In genomic region chr5:74711056-74711455, GRCm38 (mm10) we compare ENCODE assay signal across 27 mouse cellular contexts. TPM values are rescaled to one million over a fixed set of nuclear protein-coding genes. Genes with fewer than 3 reads are reported as not detected.
DNase-seq lines count a peak whose midpoint lies in the region; ATAC-seq lines count a peak whose summit lies in the region.
"Had no signal": no experiment of that assay in that cellular context is flagged by ENCODE, and none has a peak within 500 bp of the region (broad histone marks: within the 10 kb centered on the region; RNA-seq: fewer than 3 reads in every experiment).

No protein-coding gene starts in this region.

- peak; percentile 65 for DNase-seq in urinary bladder, postnatal 14 days (ENCODE audit: low spot score)
- no peak for DNase-seq in urinary bladder, adult 2 months (ENCODE audit: low spot score)
- peak; percentile 53 to 57 for DNase-seq in urinary bladder, postnatal 36 days (ENCODE audit: low spot score in 2 of 2)
- no peak for DNase-seq in urinary bladder, postnatal 4 days (ENCODE audit: low spot score in 2 of 2)
- DNase-seq: adrenal gland, adult 8-10 months; adrenal gland, postnatal 14 days; adrenal gland, postnatal 36 days; B cell, adult 2 months; cerebellum, adult 11 months; cerebellum, adult 18-20 months; cerebellum, adult 8-10 months; cerebellum, adult 9-11 months; cerebellum, postnatal 14 days; cerebellum, postnatal 36 days; forebrain, postnatal 0 days had no signal

- ATAC-seq in midbrain, embryonic 13.5 days, result no peak
- ATAC-seq in hindbrain, embryonic 13.5 days (ENCODE audit: low FRiP score), result no peak
- ATAC-seq: activated CD4-positive, CD25-positive, alpha-beta regulatory T cell, adult 4 months; CD4-positive, CD25-positive, alpha-beta regulatory T cell, adult 4 months; forebrain, embryonic 13.5 days; forebrain, embryonic 15.5 days; forebrain, postnatal 0 days; Patski had no signal

- H3K4me3 ChIP-seq in brown adipose tissue, adult 24 weeks (ENCODE audit: insufficient read depth, low read depth, low read length), result no peak overlapping the region
- H3K4me3 ChIP-seq in midbrain, embryonic 13.5 days (replicated peaks), result no peak overlapping the region
- no peak overlapping the region for H3K4me3 ChIP-seq in hindbrain, embryonic 13.5 days
- H3K4me3 ChIP-seq: embryonic facial prominence, embryonic 10.5 days; embryonic facial prominence, embryonic 12.5 days; forebrain, embryonic 13.5 days; forebrain, embryonic 15.5 days had no signal

- peaks cover 25% of the 10 kb centered on the region for H3K4me1 ChIP-seq in brown adipose tissue, adult 24 weeks (ENCODE audit: control insufficient read depth, insufficient read depth, insufficient read length, low read length)
- H3K4me1 ChIP-seq in midbrain, embryonic 13.5 days (replicated peaks), result peaks cover 4% of the 10 kb centered on the region; the same call in 1 of the 2 replicates
- H3K4me1 ChIP-seq in hindbrain, embryonic 13.5 days (replicated peaks), result peaks cover 4% of the 10 kb centered on the region; the same call in 1 of the 2 replicates

- 0 out of 2 replicates have a peak, but pooled peaks cover 5% of the 10 kb centered on the region for H3K27me3 ChIP-seq in midbrain, embryonic 13.5 days
- H3K27me3 ChIP-seq in hindbrain, embryonic 13.5 days, result no peaks in the 10 kb centered on the region
- H3K27me3 ChIP-seq: CH12.LX; embryonic facial prominence, embryonic 12.5 days; forebrain, embryonic 13.5 days; forebrain, embryonic 15.5 days; Patski had no signal

- no peaks in the 10 kb centered on the region for H3K36me3 ChIP-seq in midbrain, embryonic 13.5 days
- H3K36me3 ChIP-seq in hindbrain, embryonic 13.5 days, result no peaks in the 10 kb centered on the region
- H3K36me3 ChIP-seq: embryonic facial prominence, embryonic 10.5 days; embryonic facial prominence, embryonic 12.5 days; forebrain, embryonic 15.5 days; G1E had no signal

- no peak overlapping the region for H3K9ac ChIP-seq in midbrain, embryonic 13.5 days (replicated peaks)
- H3K9ac ChIP-seq in hindbrain, embryonic 13.5 days, result no peak overlapping the region
- H3K9ac ChIP-seq: embryonic facial prominence, embryonic 12.5 days; forebrain, embryonic 13.5 days; forebrain, embryonic 15.5 days; forebrain, postnatal 0 days had no signal

- no peak overlapping the region for H3K4me2 ChIP-seq in midbrain, embryonic 13.5 days (replicated peaks)
- H3K4me2 ChIP-seq in hindbrain, embryonic 13.5 days, result no peak overlapping the region
- H3K4me2 ChIP-seq: embryonic facial prominence, embryonic 12.5 days; forebrain, embryonic 13.5 days; forebrain, embryonic 15.5 days had no signal

- WGBS in midbrain, embryonic 13.5 days, result 73% methylated on average over 1 of the region's 1 CpGs
- 82% methylated on average over 1 of the region's 1 CpGs for WGBS in hindbrain, embryonic 13.5 days

- peak overlapping the region; percentile 85 for H3K27ac ChIP-seq in brown adipose tissue, adult 24 weeks (replicated peaks; ENCODE audit: low read depth, low read length)
- H3K27ac ChIP-seq in midbrain, embryonic 13.5 days, result no peak overlapping the region
- H3K27ac ChIP-seq in hindbrain, embryonic 13.5 days, result no peak overlapping the region
- H3K27ac ChIP-seq: embryonic facial prominence, embryonic 10.5 days; embryonic facial prominence, embryonic 12.5 days; forebrain, embryonic 13.5 days; forebrain, embryonic 15.5 days had no signal

- H3K9me3 ChIP-seq in midbrain, embryonic 13.5 days, result no peaks in the 10 kb centered on the region
- no peaks in the 10 kb centered on the region for H3K9me3 ChIP-seq in hindbrain, embryonic 13.5 days
- H3K9me3 ChIP-seq: embryonic facial prominence, embryonic 10.5 days; embryonic facial prominence, embryonic 12.5 days; forebrain, embryonic 13.5 days; forebrain, embryonic 15.5 days; G1E had no signal

RNA-seq across cellular contexts. Expression of gene Lnx1, which starts 8.3 kb away (rescaled TPM):
- 6.9 and 9.4 TPM in 2 replicates for polyA plus RNA-seq in urinary bladder, adult 2 months (2012; rRNA removed)
- 1.7 and 3.1 TPM in 2 replicates for polyA plus RNA-seq in brown adipose tissue, adult 24 weeks (2012; ENCODE audit: insufficient read depth, insufficient read length, missing spikeins)
- polyA plus RNA-seq in midbrain, embryonic 13.5 days (2015; fragmentation: Nextera tagmentation; extraction: Ambion mirVana), result 4.0 and 4.1 TPM in 2 replicates
- 3.0 and 3.3 TPM in 2 replicates for polyA plus RNA-seq in hindbrain, embryonic 13.5 days (2015; fragmentation: Nextera tagmentation; extraction: Ambion mirVana)
- polyA plus RNA-seq: G1E had no signal

Comparison
In these comparisons a context has a peak if more than half of its experiments do, and no peak if none do; other contexts are left out.
1. DNase-seq: peak in urinary bladder, postnatal 14 days (single experiment) and urinary bladder, postnatal 36 days (2 of 2); none in urinary bladder, adult 2 months (single experiment) and urinary bladder, postnatal 4 days (0 of 2).